25 mouse cellular contexts compared by ENCODE assay signal in genomic region chr5:28195473-28195872, GRCm38 (mm10). TPM values are rescaled to one million over a fixed set of nuclear protein-coding genes. Genes with fewer than 3 reads are reported as not detected.
"Had no signal": no experiment of that assay in that cellular context is flagged by ENCODE, and none has a peak within 500 bp of the region (broad histone marks: within the 10 kb centered on the region; RNA-seq: fewer than 3 reads in every experiment).

No protein-coding gene starts in this region.

- H3K36me3 ChIP-seq: neural tube, embryonic 13.5 days; neural tube, embryonic 15.5 days had no signal

- H3K9me3 ChIP-seq: neural tube, embryonic 13.5 days; neural tube, embryonic 15.5 days had no signal

- ATAC-seq: midbrain, embryonic 16.5 days had no signal

- H3K9ac ChIP-seq: lung, embryonic 14.5 days; neural tube, embryonic 13.5 days; neural tube, embryonic 15.5 days had no signal

- DNase-seq: lung, adult 18-20 months; lung, embryonic 14.5 days; lung, postnatal 10 days; lung, postnatal 4 days; midbrain, embryonic 14.5 days; retina, postnatal 1 day; right cerebral cortex, adult 18-20 months; right cerebral cortex, postnatal 25 days; right cerebral cortex, postnatal 4 days; spleen, adult 18-20 months; thymus, adult 18-20 months; thymus, postnatal 14 days; thymus, postnatal 36 days had no signal

- H3K4me3 ChIP-seq: myocyte; neural tube, embryonic 13.5 days; neural tube, embryonic 15.5 days had no signal

- H3K4me1 ChIP-seq: neural tube, embryonic 13.5 days; neural tube, embryonic 15.5 days had no signal

- H3K27ac ChIP-seq: neural tube, embryonic 13.5 days; neural tube, embryonic 15.5 days had no signal

- H3K4me2 ChIP-seq: lung, embryonic 14.5 days; midbrain, embryonic 11.5 days; neural tube, embryonic 13.5 days; neural tube, embryonic 15.5 days had no signal

RNA-seq across cellular contexts. Expression of gene En2, which starts 30.0 kb away (rescaled TPM):
- polyA plus RNA-seq: liver, embryonic 16.5 days; lung, embryonic 14.5 days; lung, embryonic 16.5 days; myocyte; neural tube, embryonic 11.5 days; neural tube, embryonic 13.5 days; neural tube, embryonic 15.5 days; small intestine, adult 2 months; stomach, embryonic 14.5 days; stomach, embryonic 16.5 days; thymus, postnatal 0 days had no signal

RNA-seq across cellular contexts. Expression of gene Cnpy1, which starts 50.1 kb away (rescaled TPM):
- polyA plus RNA-seq: liver, embryonic 16.5 days; myocyte; stomach, embryonic 14.5 days; thymus, postnatal 0 days had no signal
